Mouse (Mus musculus) midbrain, embryonic 10.5 days (tissue): Measurements from ENCODE around the gene Zfp668. TPM values are rescaled to one million over a fixed set of nuclear protein-coding genes. Genes with fewer than 3 reads are reported as not detected.
A peak's percentile ranks its signal among the peaks of the same experiment; 100 is the strongest.

Experiments
- DNase-seq: peaks from one replicate; pipeline ENCODE4 v3.0.0-alpha.2; 2017; ENCODE audit warnings: low spot score
- H3K27ac ChIP-seq: fragments of 300-500 bp; sonication (generic); replicated peaks from 2 replicates; pipeline ENCODE4 v1.5.1; 2016; ENCODE audit warnings: mild to moderate bottlenecking
- H3K27me3 ChIP-seq: fragments of 300-500 bp; sonication (generic); 2 replicates; pipeline ENCODE4 v1.6.1; 2016; ENCODE audit warnings: low read depth, mild to moderate bottlenecking; ENCODE audit not compliant: poor library complexity, severe bottlenecking
- H3K36me3 ChIP-seq: fragments of 300-500 bp; sonication (generic); 2 replicates; pipeline ENCODE4 v1.6.1; 2016; ENCODE audit warnings: mild to moderate bottlenecking, moderate library complexity
- H3K4me1 ChIP-seq: fragments of 300-500 bp; sonication (generic); 2 replicates; pipeline ENCODE4 v1.6.1; 2016
- H3K4me3 ChIP-seq: fragments of 300-500 bp; sonication (generic); 2 replicates; pipeline ENCODE4 v1.5.1; 2016; ENCODE audit warnings: mild to moderate bottlenecking, moderate library complexity
- H3K9me3 ChIP-seq: fragments of 300-500 bp; sonication (generic); replicated peaks from 2 replicates; pipeline ENCODE4 v1.6.1; 2016; ENCODE audit warnings: mild to moderate bottlenecking
- WGBS: fragments of 180-500 bp; shearing (Covaris S2); methylation state at CpG from one replicate; pipeline ENCODE4 v1.1.7; 2016; 5-methylcytosine and 5-hydroxymethylcytosine counted together
- polyA plus RNA-seq: library from polyadenylated mRNA; unstranded; fragments of >200 nt; fragmentation: Nextera tagmentation; extraction: Ambion mirVana; gene quantifications from 2 replicates; pipeline ENCODE4 v1.2.1, GENCODE M21; 2016

The Zfp668 gene
- polyA plus RNA-seq, 1 experiment from 2014 or later: 41.5 TPM

DNA sequence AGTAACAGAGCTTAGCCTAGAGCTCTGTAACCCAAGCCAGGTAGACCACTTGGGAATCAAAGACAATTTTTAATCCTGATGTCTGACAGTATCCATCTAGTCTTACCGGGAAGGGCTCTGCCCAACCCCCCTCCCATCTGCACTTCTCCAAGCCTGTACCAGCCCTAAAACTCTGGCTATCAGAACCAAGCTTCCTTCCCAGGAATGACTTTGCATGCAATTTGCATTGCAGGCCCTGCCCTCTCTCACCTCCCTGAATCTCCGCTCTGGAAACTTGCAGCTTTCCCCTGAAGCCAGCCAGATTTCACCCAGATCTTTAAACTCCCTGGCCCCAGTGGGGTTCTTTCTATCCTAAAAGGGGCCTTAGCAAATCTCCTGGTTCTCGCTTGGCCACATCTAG lies 11.2 kb upstream of the Zfp668 start:
- DNase-seq: no peak
- peaks cover 10% of the 10 kb centered on the region for H3K4me1 ChIP-seq
- no peak overlapping the region for H3K4me3 ChIP-seq
- WGBS: 81% methylated on average over 3 of the region's 3 CpGs
- no peaks in the 10 kb centered on the region for H3K9me3 ChIP-seq
- peaks cover 90% of the 10 kb centered on the region for H3K36me3 ChIP-seq
- no peaks in the 10 kb centered on the region for H3K27me3 ChIP-seq
- no peak overlapping the region for H3K27ac ChIP-seq

DNA sequence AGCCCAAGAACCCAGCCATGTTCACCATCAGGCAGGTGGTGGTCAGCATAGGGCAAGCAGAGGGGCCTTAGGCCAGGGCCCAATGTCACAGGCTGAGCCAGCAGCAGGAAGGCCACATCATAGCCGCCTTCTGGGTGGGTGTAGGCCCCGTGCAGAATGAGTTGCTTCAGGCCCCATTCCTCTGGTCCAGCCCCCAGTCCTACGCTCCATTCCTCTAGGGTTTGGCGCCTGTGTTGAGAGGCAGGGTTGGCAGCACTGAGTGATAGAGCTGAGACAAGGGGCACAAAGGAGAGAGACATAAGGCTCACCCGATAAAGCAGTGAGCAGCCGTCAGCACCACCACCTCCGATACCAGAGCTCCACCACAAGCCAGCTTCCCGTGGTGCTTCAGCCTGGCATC lies 10.6 kb upstream of the Zfp668 start:
- Histone ChIP-seq H3K36me3 (peaks cover 90% of the 10 kb centered on the region), H3K4me1 (peaks cover 15% of the 10 kb centered on the region), H3K9me3 (no peaks in the 10 kb centered on the region), H3K27me3 (no peaks in the 10 kb centered on the region), H3K27ac (no peak overlapping the region), H3K4me3 (no peak overlapping the region)
- WGBS: 90% methylated on average over 8 of the region's 8 CpGs
- no peak for DNase-seq

DNA sequence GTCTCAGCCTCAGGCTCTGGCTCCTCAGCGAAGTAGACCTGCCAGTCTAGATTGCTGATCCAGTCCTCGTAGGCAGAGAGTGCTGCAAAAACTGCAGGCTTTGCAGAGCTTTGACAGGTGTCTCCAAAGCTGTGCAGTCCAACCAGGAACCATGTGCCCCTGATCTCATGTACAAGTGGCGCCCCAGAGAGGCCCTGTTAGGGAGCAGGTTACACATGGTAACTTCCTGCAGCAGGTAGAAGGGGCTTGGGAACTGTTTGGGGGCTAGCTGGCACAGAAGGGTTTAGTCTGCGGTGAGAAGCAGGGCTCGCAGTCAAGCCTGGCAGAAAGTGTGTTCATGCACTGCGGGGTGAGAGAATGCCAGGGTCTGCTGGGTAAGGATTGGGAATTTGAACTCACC lies 9.9 kb upstream of the Zfp668 start:
- 92% methylated on average over 6 of the region's 6 CpGs for WGBS
- Histone ChIP-seq H3K27me3 (no peaks in the 10 kb centered on the region), H3K4me3 (no peak overlapping the region), H3K4me1 (peaks cover 15% of the 10 kb centered on the region), H3K36me3 (peaks cover 94% of the 10 kb centered on the region), H3K27ac (no peak overlapping the region), H3K9me3 (no peaks in the 10 kb centered on the region)
- DNase-seq: no peak

DNA sequence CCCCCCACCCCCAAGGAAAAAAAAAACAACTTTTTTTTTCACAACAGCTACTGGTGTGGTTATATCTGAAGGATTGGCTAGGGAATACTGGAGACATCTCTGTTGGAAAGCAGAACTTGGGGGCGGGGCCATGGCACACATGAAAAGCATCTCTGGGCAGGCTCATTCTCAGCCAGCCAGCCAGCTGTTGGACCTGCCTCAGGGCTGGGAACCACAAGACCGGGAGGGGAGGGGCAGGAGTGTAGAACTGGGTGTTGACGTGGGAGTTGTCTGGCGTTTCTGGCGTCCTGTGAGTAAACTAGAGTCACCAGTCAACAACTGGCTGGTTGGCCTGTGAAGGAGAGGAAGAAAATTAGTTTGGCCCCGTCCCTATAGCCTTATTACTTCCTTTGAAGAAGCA lies 9.3 kb upstream of the Zfp668 start:
- Histone ChIP-seq H3K9me3 (no peaks in the 10 kb centered on the region), H3K27me3 (no peaks in the 10 kb centered on the region), H3K4me3 (no peak overlapping the region), H3K27ac (no peak overlapping the region), H3K36me3 (peaks cover 99% of the 10 kb centered on the region), H3K4me1 (peaks cover 15% of the 10 kb centered on the region)
- no peak for DNase-seq
- 87% methylated on average over 6 of the region's 6 CpGs for WGBS

DNA sequence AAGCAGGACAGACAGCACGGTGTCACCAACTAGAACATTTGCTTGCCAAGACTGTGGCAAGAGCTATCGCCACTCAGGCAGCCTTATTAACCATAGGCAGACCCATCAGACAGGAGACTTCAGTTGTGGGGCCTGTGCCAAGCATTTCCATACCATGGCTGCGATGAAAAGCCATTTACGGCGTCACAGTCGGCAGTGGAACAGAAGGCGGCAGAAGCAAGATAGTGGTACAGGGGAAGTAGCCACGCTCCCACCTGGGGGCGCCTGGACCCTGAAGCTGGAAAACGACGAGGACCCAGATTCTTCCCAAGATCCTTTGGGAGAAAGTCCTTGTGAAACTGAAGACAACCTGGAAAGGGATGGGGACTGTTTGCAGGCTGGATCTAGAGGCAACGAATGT lies 3.8 kb upstream of the Zfp668 start:
- no peaks in the 10 kb centered on the region for H3K27me3 ChIP-seq

DNA sequence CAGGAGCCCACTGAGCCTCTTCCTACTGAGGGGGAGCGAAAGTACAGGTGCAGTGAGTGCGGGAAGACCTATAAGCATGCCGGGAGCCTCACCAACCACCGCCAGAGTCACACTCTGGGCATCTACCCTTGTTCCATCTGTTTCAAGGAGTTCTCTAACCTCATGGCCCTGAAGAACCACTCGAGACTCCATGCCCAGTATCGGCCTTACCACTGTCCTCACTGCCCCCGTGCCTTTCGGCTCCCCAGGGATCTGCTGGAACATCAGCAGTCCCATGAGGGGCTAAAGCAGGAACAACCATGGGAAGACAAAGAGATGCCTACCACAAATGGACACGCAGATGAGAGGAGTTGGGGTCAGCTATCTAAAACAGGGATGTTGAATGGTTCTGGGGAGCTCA lies 2.7 kb upstream of the Zfp668 start:
- Histone ChIP-seq H3K4me1 (peaks cover 31% of the 10 kb centered on the region), H3K27me3 (no peaks in the 10 kb centered on the region), H3K27ac (no peak overlapping the region), H3K9me3 (no peaks in the 10 kb centered on the region), H3K4me3 (no peak overlapping the region), H3K36me3 (peaks cover 67% of the 10 kb centered on the region)
- no peak for DNase-seq
- 95% methylated on average over 9 of the region's 9 CpGs for WGBS

More for the DNA sequence above, 3.8 kb upstream of the Zfp668 start:
- Histone ChIP-seq H3K27ac (no peak overlapping the region), H3K4me1 (peaks cover 27% of the 10 kb centered on the region), H3K4me3 (no peak overlapping the region), H3K36me3 (peaks cover 78% of the 10 kb centered on the region), H3K9me3 (no peaks in the 10 kb centered on the region)
- no peak for DNase-seq
- 89% methylated on average over 12 of the region's 12 CpGs for WGBS

DNA sequence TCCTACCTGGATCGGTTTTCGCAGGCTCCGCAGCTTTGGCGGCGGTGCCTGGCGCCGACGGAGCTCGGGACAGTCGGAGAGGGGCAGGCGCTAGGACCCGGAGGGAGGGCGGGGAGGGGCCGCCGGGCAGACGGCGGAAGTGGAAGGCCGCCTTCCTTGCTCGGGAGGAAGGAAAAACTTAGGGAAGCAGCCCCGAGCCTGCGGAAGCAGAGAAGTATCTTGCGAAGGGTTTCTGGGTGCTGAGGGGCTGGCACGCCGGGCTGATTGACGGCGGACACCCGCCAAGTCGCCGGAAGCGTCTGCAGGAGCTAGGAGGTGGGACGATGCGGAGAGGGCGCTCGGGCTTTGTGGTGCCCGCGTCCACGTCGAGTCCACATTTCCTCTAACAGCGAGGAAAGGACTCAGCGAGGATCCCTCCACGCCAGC lies 574 bp downstream of the Zfp668 start, which contains the start of gene Zfp646:
Gene Zfp646 (plus strand): TSS at position 181 of the 426 bp plus-strand sequence.
- WGBS: 0% methylated on average over 41 of the region's 41 CpGs
- H3K27ac ChIP-seq: peak within 1 kb of the TSS; percentile 97
- peaks cover 63% of the 10 kb centered on the region for H3K36me3 ChIP-seq
- peak within 1 kb of the TSS; percentile 96 for H3K4me3 ChIP-seq
- DNase-seq: peak; percentile 93
- H3K4me1 ChIP-seq: peaks cover 27% of the 10 kb centered on the region
- H3K9me3 ChIP-seq: no peaks in the 10 kb centered on the region
- no peaks in the 10 kb centered on the region for H3K27me3 ChIP-seq

DNA sequence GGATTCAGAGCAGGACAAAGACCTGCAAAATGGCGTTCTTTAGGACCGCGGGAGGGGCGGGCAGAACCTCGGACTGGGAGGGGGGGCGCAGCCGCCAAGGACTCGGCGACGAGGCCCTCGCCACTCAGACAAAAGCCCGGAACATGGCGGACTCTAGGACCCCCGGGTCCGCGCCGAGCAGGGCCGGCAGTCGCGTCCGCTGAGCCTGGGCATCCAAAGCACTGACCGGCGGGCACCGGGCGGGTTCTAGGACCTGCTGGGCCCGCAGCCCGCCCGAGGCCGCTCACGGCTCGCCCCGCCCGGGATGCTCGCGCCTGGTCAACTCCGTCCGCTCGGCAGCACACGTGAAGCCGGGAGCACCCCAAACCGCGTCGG lies 1.0 kb downstream of the Zfp668 start:
- Histone ChIP-seq H3K9me3 (no peaks in the 10 kb centered on the region), H3K4me1 (peaks cover 27% of the 10 kb centered on the region), H3K27ac (peak overlapping the region; percentile 97), H3K27me3 (no peaks in the 10 kb centered on the region), H3K36me3 (peaks cover 63% of the 10 kb centered on the region), H3K4me3 (peak overlapping the region; percentile 96)
- WGBS: under 1% methylated on average over 39 of the region's 43 CpGs
- peak; percentile 100 for DNase-seq

DNA sequence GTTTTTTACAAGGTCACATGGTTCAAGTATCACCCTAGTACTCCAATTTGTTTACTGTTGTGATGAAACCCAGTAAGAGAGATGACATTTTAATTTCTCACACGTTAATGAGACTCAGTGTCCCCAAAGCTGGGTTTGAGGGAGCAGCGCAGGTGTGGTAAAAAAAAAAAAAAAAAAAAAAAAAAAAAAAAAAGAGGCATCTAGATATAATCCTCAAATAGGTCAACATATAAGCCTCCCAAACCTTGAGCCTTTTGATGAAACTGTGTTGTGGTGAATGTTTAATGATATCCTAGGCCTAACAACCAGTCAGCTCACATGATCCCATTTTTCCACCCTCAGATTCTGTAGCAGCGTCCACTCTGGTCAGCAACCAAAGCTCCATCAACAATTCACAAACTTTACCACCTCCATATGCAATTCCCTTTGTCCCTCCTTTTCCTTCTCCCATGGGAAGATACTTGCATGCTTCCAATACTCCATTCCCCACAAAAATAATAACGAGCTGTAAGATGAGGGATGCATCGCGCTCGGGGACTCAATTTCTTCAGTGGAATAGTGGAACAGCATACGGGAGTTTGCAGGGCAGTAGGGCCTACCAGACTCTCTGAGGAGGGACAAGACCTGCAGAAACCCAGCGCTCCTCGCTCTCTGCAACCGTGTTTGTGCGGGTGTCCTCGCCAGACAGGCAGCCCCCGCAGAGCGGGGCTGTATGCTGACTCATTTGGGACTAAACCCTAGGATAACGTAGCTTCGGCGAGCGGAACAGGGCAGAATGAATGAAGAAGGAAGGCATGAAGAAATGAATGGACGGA lies 1.6 kb downstream of the Zfp668 start:
- no peak for DNase-seq
- Histone ChIP-seq H3K4me1 (peaks cover 27% of the 10 kb centered on the region), H3K27me3 (no peaks in the 10 kb centered on the region), H3K36me3 (peaks cover 63% of the 10 kb centered on the region), H3K4me3 (peak overlapping the region; percentile 96), H3K27ac (peak overlapping the region; percentile 97), H3K9me3 (no peaks in the 10 kb centered on the region)
- WGBS: 5% methylated on average over 20 of the region's 20 CpGs

DNA sequence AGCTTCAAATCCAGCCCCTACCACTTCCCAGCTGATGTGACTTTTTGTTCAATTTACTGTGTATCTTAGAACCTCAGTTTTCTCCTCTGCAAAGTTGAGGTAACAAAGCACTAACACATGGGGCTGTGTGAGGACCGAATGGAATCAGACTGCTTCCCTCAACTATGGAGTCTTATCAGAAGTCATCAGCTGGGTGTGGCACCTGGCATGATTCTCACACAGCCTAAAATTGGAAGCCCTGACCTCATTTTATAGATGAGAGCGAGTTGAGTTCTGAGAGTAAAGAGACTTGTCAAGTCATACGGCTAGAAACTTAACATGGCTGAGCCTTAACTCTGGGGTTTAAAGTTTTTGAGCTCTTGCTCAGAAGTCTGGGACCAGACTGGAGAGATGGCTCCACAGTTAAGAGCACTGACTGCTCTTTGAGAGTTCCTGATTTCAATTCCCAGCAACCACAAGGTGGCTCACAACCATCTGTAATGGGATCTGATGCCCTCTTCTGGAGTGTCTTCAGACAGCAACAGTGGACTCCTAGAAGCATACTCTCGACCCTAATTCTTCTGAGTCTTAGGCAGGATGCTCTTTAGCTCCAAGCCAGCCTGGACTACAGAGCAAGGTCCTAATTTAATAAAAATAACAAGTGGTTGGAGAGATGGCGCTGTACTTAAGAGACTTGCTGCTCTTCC lies 6.3 kb downstream of the Zfp668 start:
- Histone ChIP-seq H3K9me3 (no peaks in the 10 kb centered on the region), H3K27me3 (no peaks in the 10 kb centered on the region), H3K4me1 (peaks cover 19% of the 10 kb centered on the region), H3K4me3 (no peak overlapping the region), H3K36me3 (peaks cover 82% of the 10 kb centered on the region), H3K27ac (no peak overlapping the region)
- 80% methylated on average over 5 of the region's 5 CpGs for WGBS
- DNase-seq: no peak

DNA sequence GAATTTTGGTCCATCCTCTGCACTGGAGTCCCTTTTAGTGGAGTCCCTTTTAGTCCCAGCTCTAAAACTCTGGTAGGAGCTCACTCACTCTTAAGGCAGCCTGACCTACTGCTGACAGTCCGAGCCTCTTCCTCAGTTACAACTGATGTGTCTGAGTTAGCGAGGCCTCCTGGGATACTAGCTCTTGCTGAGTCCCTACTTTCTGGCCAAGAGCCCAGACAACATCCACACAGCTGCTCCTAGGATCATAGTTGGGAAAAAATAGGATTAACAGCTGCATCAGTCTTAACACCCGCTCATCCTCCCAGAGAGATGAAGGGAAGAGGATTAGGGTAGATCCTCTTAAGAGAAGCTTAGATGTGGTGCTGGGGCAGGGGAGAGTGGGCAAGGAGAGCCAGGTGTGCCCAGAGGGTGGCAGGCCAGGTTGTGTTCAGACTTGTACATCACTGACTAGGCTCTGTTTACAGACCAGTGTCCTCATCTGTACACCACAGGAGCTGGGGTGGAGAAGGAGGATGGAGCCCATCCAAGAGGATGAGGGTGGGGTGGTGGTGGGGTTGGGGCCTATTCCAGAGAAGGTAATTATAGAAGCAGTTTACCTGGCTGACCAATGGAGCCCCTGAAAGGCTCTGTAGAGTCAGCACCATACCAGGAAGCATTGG lies 7.3 kb downstream of the Zfp668 start:
- Histone ChIP-seq H3K4me3 (no peak overlapping the region), H3K9me3 (no peaks in the 10 kb centered on the region), H3K4me1 (peaks cover 14% of the 10 kb centered on the region), H3K27ac (no peak overlapping the region), H3K36me3 (peaks cover 92% of the 10 kb centered on the region), H3K27me3 (no peaks in the 10 kb centered on the region)
- WGBS: 78% methylated on average over 3 of the region's 3 CpGs
- DNase-seq: no peak

DNA sequence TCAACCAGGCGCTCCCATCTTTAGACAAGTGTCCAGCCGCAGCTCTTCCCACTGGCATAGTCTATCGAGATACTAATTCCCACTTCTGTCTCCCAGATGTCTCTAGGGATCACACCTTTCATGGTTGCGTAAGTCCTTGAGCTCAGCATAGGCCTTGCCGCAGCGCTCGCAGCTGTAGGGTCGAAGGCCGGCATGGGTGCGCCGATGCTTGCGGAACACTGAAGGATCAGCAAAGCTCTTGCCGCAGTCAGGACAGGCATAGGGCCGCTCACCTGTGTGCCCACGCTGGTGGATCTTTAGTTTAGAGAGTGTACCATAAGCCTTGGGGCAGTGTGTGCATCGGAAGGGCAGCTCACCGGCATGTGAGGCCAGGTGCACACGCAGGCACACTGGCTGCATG lies 9.0 kb downstream of the Zfp668 start:
- no peak overlapping the region for H3K27ac ChIP-seq
- H3K4me1 ChIP-seq: 0 out of 2 replicates have a peak, but pooled peaks cover 3% of the 10 kb centered on the region
- no peaks in the 10 kb centered on the region for H3K27me3 ChIP-seq
- no peak overlapping the region for H3K4me3 ChIP-seq
- peaks cover 80% of the 10 kb centered on the region for H3K36me3 ChIP-seq
- WGBS: 97% methylated on average over 18 of the region's 18 CpGs
- H3K9me3 ChIP-seq: no peaks in the 10 kb centered on the region
- no peak for DNase-seq

DNA sequence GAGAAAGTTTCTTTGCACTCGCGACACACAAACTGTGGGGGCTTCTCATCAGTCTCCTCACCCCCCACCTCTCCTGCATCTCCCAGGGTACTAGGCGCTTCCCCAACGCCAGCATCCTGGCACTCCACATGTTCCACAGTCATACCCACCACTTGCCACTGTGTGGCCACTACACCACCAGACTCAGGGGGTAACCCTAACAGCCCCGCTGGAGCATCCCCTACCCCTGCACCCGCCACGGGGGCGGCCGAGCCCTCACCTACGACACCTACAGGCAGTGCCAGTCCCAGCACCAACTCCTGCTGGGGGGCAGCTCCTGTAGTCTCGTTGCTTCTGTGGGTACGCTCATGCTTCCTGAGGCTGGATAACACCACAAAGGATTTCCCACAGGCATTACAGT lies 10.2 kb downstream of the Zfp668 start:
- WGBS: 95% methylated on average over 12 of the region's 12 CpGs
- no peaks in the 10 kb centered on the region for H3K27me3 ChIP-seq
- H3K4me3 ChIP-seq: no peak overlapping the region
- H3K4me1 ChIP-seq: 0 out of 2 replicates have a peak, but pooled peaks cover 3% of the 10 kb centered on the region
- peaks cover 73% of the 10 kb centered on the region for H3K36me3 ChIP-seq
- DNase-seq: no peak
- H3K27ac ChIP-seq: no peak overlapping the region
- no peaks in the 10 kb centered on the region for H3K9me3 ChIP-seq
